Mouse (Mus musculus): ENCODE data around the gene Ifitm10. TPM values are rescaled to one million over a fixed set of nuclear protein-coding genes. Genes with fewer than 3 reads are reported as not detected.
"Not testable (repeated sequence)": the region's sequence is repeated elsewhere in the genome, so short reads cannot be mapped to it uniquely, and the experiment has no call there.

Gene Ifitm10
- total RNA-seq, 2 experiments from 2014 or later: not detected

GRCm38 (mm10) chr7:142332741-142333140, 40.8 kb downstream of the Ifitm10 start:
- ATAC-seq (replicated peaks; ENCODE audit: low FRiP score, low TSS enrichment, poor library complexity, severe bottlenecking): not testable (repeated sequence)

GRCm38 (mm10) chr7:142331281-142331680, 42.3 kb downstream of the Ifitm10 start:
- no peak for ATAC-seq (replicated peaks; ENCODE audit: low FRiP score, low TSS enrichment, poor library complexity, severe bottlenecking)

- no peak for ATAC-seq (replicated peaks; ENCODE audit: low FRiP score, low TSS enrichment, poor library complexity, severe bottlenecking)
These were observed 43.3 kb downstream of the Ifitm10 start for GRCm38 (mm10) chr7:142330271-142330724.

- ATAC-seq (replicated peaks; ENCODE audit: low FRiP score, low TSS enrichment, poor library complexity, severe bottlenecking): no peak
These were observed 45.0 kb downstream of the Ifitm10 start for GRCm38 (mm10) chr7:142328507-142328906.

- ATAC-seq (replicated peaks; ENCODE audit: low FRiP score, low TSS enrichment, poor library complexity, severe bottlenecking): no peak
These were observed 46.7 kb downstream of the Ifitm10 start for GRCm38 (mm10) chr7:142326714-142327445.

GRCm38 (mm10) chr7:142323396-142324117, 50.0 kb downstream of the Ifitm10 start:
- no peak for ATAC-seq (replicated peaks; ENCODE audit: low FRiP score, low TSS enrichment, poor library complexity, severe bottlenecking)

- ATAC-seq (replicated peaks; ENCODE audit: low FRiP score, low TSS enrichment, poor library complexity, severe bottlenecking): no peak
These were observed 50.9 kb downstream of the Ifitm10 start for GRCm38 (mm10) chr7:142322641-142323040.

GRCm38 (mm10) chr7:142321637-142322306, 51.8 kb downstream of the Ifitm10 start:
- not testable (repeated sequence) for ATAC-seq (replicated peaks; ENCODE audit: low FRiP score, low TSS enrichment, poor library complexity, severe bottlenecking)

- no peak for ATAC-seq (replicated peaks; ENCODE audit: low FRiP score, low TSS enrichment, poor library complexity, severe bottlenecking)
These were observed 52.6 kb downstream of the Ifitm10 start for GRCm38 (mm10) chr7:142320906-142321305.

GRCm38 (mm10) chr7:142319124-142319523, 54.4 kb downstream of the Ifitm10 start:
- no peak for ATAC-seq (replicated peaks; ENCODE audit: low FRiP score, low TSS enrichment, poor library complexity, severe bottlenecking)

GRCm38 (mm10) chr7:142317216-142317615, 56.3 kb downstream of the Ifitm10 start:
- ATAC-seq (replicated peaks; ENCODE audit: low FRiP score, low TSS enrichment, poor library complexity, severe bottlenecking): no peak

GRCm38 (mm10) chr7:142316558-142316957, 57.0 kb downstream of the Ifitm10 start:
- peak; percentile 45; the same call in 1 of the 2 replicates for ATAC-seq (replicated peaks; ENCODE audit: low FRiP score, low TSS enrichment, poor library complexity, severe bottlenecking)

GRCm38 (mm10) chr7:142314600-142315285, 58.8 kb downstream of the Ifitm10 start:
- no peak for ATAC-seq (replicated peaks; ENCODE audit: low FRiP score, low TSS enrichment, poor library complexity, severe bottlenecking)

- ATAC-seq (replicated peaks; ENCODE audit: low FRiP score, low TSS enrichment, poor library complexity, severe bottlenecking): not testable (repeated sequence)
These were observed 69.6 kb downstream of the Ifitm10 start for GRCm38 (mm10) chr7:142303929-142304328.

GRCm38 (mm10) chr7:142303249-142303648, 70.3 kb downstream of the Ifitm10 start, which contains the start of gene Krtap5-4:
TSS of gene Krtap5-4 (plus strand) at chr7:142303549.
- no peak for ATAC-seq (replicated peaks; ENCODE audit: low FRiP score, low TSS enrichment, poor library complexity, severe bottlenecking)

- not testable (repeated sequence) for ATAC-seq (replicated peaks; ENCODE audit: low FRiP score, low TSS enrichment, poor library complexity, severe bottlenecking)
These were observed 76.5 kb downstream of the Ifitm10 start, which contains the start of gene Krtap5-1 for GRCm38 (mm10) chr7:142297018-142297417. TSS of gene Krtap5-1 (minus strand) at chr7:142297118.

GRCm38 (mm10) chr7:142296108-142296507, 77.4 kb downstream of the Ifitm10 start:
- not testable (repeated sequence) for ATAC-seq (replicated peaks; ENCODE audit: low FRiP score, low TSS enrichment, poor library complexity, severe bottlenecking)

- ATAC-seq (replicated peaks; ENCODE audit: low FRiP score, low TSS enrichment, poor library complexity, severe bottlenecking): 0 out of 2 replicates have a peak, but pooled peaks have one; percentile 43
These were observed 78.1 kb downstream of the Ifitm10 start for GRCm38 (mm10) chr7:142295418-142295817.

- ATAC-seq (replicated peaks; ENCODE audit: low FRiP score, low TSS enrichment, poor library complexity, severe bottlenecking): peak; percentile 92
These were observed 79.7 kb downstream of the Ifitm10 start for GRCm38 (mm10) chr7:142293851-142294250.
